ENCODE assay signal across 10 mouse cellular contexts in genomic region chr4:64076349-64077025, GRCm38 (mm10). TPM values are rescaled to one million over a fixed set of nuclear protein-coding genes. Genes with fewer than 3 reads are reported as not detected.
A peak's percentile ranks its signal among the peaks of the same experiment; 100 is the strongest.
DNase-seq lines count a peak whose midpoint lies in the region; ATAC-seq and TF ChIP-seq lines count a peak whose summit lies in the region.
"Had no signal": no experiment of that assay in that cellular context is flagged by ENCODE, and none has a peak within 500 bp of the region (broad histone marks: within the 10 kb centered on the region; RNA-seq: fewer than 3 reads in every experiment).

No protein-coding gene starts in this region.

- TF ChIP-seq CTCF in thymus, adult 2 months (IDR thresholded peaks at IDR 0.05; ENCODE audit: borderline replicate concordance, control insufficient read depth, extremely low read depth, insufficient read depth, low read length, poor library complexity) = no peak
- no peak for TF ChIP-seq CTCF in cerebellum, adult 2 months (IDR thresholded peaks at IDR 0.05; ENCODE audit: borderline replicate concordance, insufficient read depth, low read depth, low read length)

- no peaks in the 10 kb centered on the region for H3K4me1 ChIP-seq in heart, embryonic 10.5 days
- H3K4me1 ChIP-seq in heart, embryonic 15.5 days (replicated peaks) = 0 out of 2 replicates have a peak, but pooled peaks cover 2% of the 10 kb centered on the region
- no peaks in the 10 kb centered on the region for H3K4me1 ChIP-seq in thymus, adult 2 months (replicated peaks; ENCODE audit: control insufficient read depth, insufficient read depth, low read length)
- no peaks in the 10 kb centered on the region for H3K4me1 ChIP-seq in cerebellum, adult 2 months (ENCODE audit: control insufficient read depth, insufficient read depth, low read length)

- peak; percentile 64 to 81 for DNase-seq in heart, adult 18-20 months
- DNase-seq in heart, embryonic 10.5 days (ENCODE audit: low spot score) = no peak
- DNase-seq in urinary bladder, postnatal 14 days (ENCODE audit: low spot score) = peak; percentile 13
- no peak for DNase-seq in urinary bladder, postnatal 25 days (ENCODE audit: low spot score)
- DNase-seq in thymus, adult 2 months = no peak
- no peak for DNase-seq in cerebellum, adult 2 months

- no peaks in the 10 kb centered on the region for H3K36me3 ChIP-seq in heart, embryonic 10.5 days
- H3K36me3 ChIP-seq in heart, embryonic 15.5 days = no peaks in the 10 kb centered on the region
- H3K36me3 ChIP-seq in thymus, adult 2 months (ENCODE audit: control insufficient read depth, insufficient read depth, low read length) = no peaks in the 10 kb centered on the region

- H3K4me2 ChIP-seq in heart, embryonic 15.5 days = no peak overlapping the region

- 0 out of 2 replicates have a peak, but pooled peaks cover 4% of the 10 kb centered on the region for H3K27me3 ChIP-seq in heart, embryonic 10.5 days (ENCODE audit: insufficient read depth, poor library complexity, severe bottlenecking)
- H3K27me3 ChIP-seq in heart, embryonic 15.5 days = no peaks in the 10 kb centered on the region
- H3K27me3 ChIP-seq in thymus, adult 2 months (ENCODE audit: control insufficient read depth, insufficient read depth, low read length) = no peaks in the 10 kb centered on the region
- H3K27me3 ChIP-seq in cerebellum, adult 2 months (ENCODE audit: control insufficient read depth, insufficient read depth, low read length) = no peaks in the 10 kb centered on the region
- H3K27me3 ChIP-seq: CH12.LX had no signal

- no peak for TF ChIP-seq POLR2A in thymus, adult 2 months (IDR thresholded peaks at IDR 0.05; ENCODE audit: control insufficient read depth, extremely low read depth, insufficient read depth, low read length, poor library complexity)
- no peak for TF ChIP-seq POLR2A in cerebellum, adult 2 months (IDR thresholded peaks at IDR 0.05; ENCODE audit: borderline replicate concordance, insufficient read depth, low read length)

- ATAC-seq in heart, embryonic 15.5 days (replicated peaks; ENCODE audit: insufficient number of reproducible peaks, insufficient read depth, low FRiP score, low read depth) = no peak
- no peak for ATAC-seq in CD4-positive, CD25-positive, alpha-beta regulatory T cell, adult 4 months
- ATAC-seq: intestine, postnatal 0 days had no signal

- no peak overlapping the region for H3K9ac ChIP-seq in heart, embryonic 15.5 days

- H3K27ac ChIP-seq in heart, embryonic 10.5 days = no peak overlapping the region
- H3K27ac ChIP-seq in heart, embryonic 15.5 days = peak overlapping the region; percentile 31; the same call in 1 of the 2 replicates
- H3K27ac ChIP-seq in thymus, adult 2 months (ENCODE audit: control insufficient read depth, insufficient read depth, low read length) = no peak overlapping the region
- no peak overlapping the region for H3K27ac ChIP-seq in cerebellum, adult 2 months (ENCODE audit: insufficient read depth, low read length)

- WGBS in heart, embryonic 10.5 days = 68% methylated on average over 6 of the region's 6 CpGs
- 49% methylated on average over 6 of the region's 6 CpGs for WGBS in heart, embryonic 15.5 days
- WGBS in thymus, adult 2 months = 76% methylated on average over 6 of the region's 6 CpGs
- 66% methylated on average over 6 of the region's 6 CpGs for WGBS in cerebellum, adult 2 months

- H3K4me3 ChIP-seq in heart, embryonic 10.5 days = no peak overlapping the region
- no peak overlapping the region for H3K4me3 ChIP-seq in heart, embryonic 15.5 days
- H3K4me3 ChIP-seq in thymus, adult 2 months (ENCODE audit: control insufficient read depth, insufficient read depth, low read length) = no peak overlapping the region
- H3K4me3 ChIP-seq in cerebellum, adult 2 months (replicated peaks; ENCODE audit: insufficient read depth, low read depth, low read length) = no peak overlapping the region

- H3K9me3 ChIP-seq in heart, embryonic 10.5 days = no peaks in the 10 kb centered on the region
- no peaks in the 10 kb centered on the region for H3K9me3 ChIP-seq in heart, embryonic 15.5 days (replicated peaks)

RNA-seq across cellular contexts. Expression of gene Tnc, which starts 29.7 kb away (rescaled TPM):
- under 1 TPM; 0.42 to 0.98 TPM for total RNA-seq in heart, adult 18-20 months (2021)
- 35.3 and 60.9 TPM in 2 replicates for polyA plus RNA-seq in heart, embryonic 10.5 days (2016; fragmentation: Nextera tagmentation; extraction: Ambion mirVana)
- polyA plus RNA-seq in heart, embryonic 15.5 days (2015; fragmentation: Nextera tagmentation; extraction: Ambion mirVana) = 16.3 and 34.7 TPM in 2 replicates
- polyA plus RNA-seq in thymus, adult 2 months (2012; rRNA removed) = 29.8 and 31.6 TPM in 2 replicates
- polyA plus RNA-seq in cerebellum, adult 2 months (2012; rRNA removed) = 7.9 and 8.0 TPM in 2 replicates
- under 1 TPM; 0.11 to 0.16 TPM for polyA plus RNA-seq in CD4-positive, CD25-positive, alpha-beta regulatory T cell, adult 4 months (2017; shearing (Covaris generic))

Comparison
In these comparisons a context has a peak if more than half of its experiments do, and no peak if none do; other contexts are left out.
1. DNase-seq: peak in heart, adult 18-20 months (2 of 2) and urinary bladder, postnatal 14 days (single experiment); none in heart, embryonic 10.5 days (single experiment), urinary bladder, postnatal 25 days (single experiment), thymus, adult 2 months (single experiment) and cerebellum, adult 2 months (0 of 2).